Mouse (Mus musculus) left cerebral cortex, postnatal 25 days (tissue): Measurements from ENCODE around the gene Ppm1m. TPM values are rescaled to one million over a fixed set of nuclear protein-coding genes. Genes with fewer than 3 reads are reported as not detected.
"Not testable (repeated sequence)": the region's sequence is repeated elsewhere in the genome, so short reads cannot be mapped to it uniquely, and the experiment has no call there.

Experiments used
- DNase-seq, 2 experiments: peaks; one replicate each; pipeline ENCODE4 v3.0.0; 2022; ENCODE audit warnings: low spot score in 2 of 2, mixed read lengths in 1 of 2
- intact Hi-C: fragments of 180-260 bp; cut with DNase I; formaldehyde crosslinking; loops from one replicate; pipeline ENCODE4 v1.15.1; 2025
- total RNA-seq, 2 experiments: library from RNA; stranded (reverse); gene quantifications; 2 replicates each; pipeline ENCODE4 v1.2.3; 2021

Gene Ppm1m
- total RNA-seq, 2 experiments from 2014 or later = 18.0 to 24.7 TPM

GRCm38 (mm10) chr9:106197081-106197713, 2.3 kb downstream of the Ppm1m start:
- no peak for DNase-seq
- intact Hi-C loops = no loop called here

DNA sequence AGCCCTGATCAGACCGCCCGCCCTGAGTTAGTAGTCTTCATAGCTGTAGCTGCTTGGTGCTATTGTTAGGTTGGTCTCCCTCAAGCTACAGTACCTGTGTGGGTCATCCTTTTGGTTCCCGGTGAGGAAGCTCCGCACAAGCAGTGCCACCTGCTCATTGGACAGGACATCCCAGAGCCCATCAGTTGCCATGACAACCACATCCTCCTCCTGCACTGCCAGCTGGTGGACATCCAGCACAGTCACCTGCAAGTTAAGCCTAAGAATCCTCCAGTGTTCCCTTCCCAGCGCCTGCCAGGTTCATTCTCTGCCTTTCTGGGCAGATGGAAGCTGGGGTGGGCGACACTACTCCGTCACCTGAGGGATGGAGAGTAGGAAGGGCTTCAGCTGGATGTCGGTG, 3.9 kb downstream of the Ppm1m start:
- intact Hi-C loops = no loop called here
- peak; percentile 56 to 64 for DNase-seq

DNA sequence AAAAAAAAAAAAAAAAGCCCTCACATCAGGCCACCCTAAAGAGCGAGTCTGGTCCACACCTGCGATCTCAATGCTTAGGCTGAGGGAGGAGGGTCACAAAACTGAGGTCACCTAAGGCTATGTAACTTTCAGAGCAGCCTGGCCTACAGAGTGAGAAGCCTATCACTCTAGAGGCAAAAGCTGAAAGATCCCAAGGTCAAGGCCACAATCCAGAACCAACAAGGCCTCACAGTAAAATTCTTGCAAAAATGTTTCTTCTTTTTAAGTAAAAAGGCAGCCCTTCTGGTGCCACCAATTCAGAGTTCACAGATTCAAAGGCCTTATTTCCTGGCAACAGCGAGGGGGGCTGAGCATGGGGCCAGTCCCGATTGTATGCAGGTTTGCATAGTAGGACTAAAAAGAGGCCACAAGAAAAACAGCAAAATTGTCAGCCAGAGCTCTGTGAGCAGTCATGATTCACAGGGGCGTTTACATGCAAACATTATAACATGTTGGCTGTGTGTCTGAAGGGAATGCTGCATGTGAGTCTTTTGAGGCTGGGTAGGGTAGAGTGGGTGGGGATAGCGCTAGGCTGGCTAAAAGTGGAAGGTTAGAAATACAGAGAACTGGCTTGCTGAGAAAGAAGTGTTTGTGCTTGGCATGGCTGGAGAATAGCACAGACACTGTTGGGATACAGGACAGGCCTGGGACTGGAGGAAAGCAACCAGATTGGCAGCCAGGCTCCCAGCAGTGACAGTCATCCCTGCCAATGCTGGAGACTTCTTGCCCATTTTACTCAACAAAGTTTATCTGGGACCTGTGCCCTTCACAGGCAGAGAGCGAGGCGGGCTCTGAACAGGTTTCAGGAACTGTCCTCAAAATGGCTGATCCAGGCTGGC, 5.4 kb downstream of the Ppm1m start:
- DNase-seq = peak; percentile 33 to 76
- intact Hi-C loops = no loop called here

DNA sequence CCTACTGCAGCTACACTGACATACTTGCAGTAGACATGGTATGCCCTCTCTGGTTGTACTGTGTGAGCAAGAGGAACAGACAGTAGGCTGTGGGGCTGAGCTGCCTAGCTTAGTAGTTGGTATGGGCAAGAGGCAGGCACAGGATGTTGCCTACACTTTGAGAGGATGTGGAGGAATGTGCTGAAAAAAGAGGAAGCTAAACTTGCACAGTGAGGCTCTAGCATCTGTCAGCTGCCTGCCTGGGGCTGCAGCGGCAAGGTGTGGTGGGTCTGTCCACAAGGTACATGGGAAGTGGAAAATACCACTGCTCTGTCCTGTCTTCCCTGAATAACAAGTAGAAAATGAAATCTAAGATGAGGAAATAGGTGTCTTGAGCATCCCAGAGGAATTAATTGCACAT, 6.5 kb downstream of the Ppm1m start:
- intact Hi-C loops = no loop called here
- DNase-seq = peak; percentile 47 to 82

DNA sequence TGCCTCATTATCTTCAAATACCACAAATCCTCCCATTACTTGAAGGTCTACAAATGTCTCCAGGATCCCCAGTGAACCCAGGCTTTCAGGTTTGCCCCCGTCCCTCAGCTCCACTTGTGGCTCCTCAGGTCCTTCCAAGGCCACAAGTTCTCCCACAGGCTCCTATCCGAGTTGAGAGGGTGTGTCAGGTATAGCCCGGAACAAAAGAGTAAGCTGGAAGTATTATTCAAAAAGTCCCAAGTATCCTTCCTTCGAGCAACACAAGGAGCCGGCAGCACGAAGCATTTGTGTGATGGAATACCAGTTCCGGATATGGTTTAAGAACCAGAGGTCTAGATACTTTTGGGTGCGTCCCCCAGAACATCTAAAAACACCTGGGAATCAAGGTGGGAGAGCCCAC, 7.5 kb downstream of the Ppm1m start:
- no peak for DNase-seq
- intact Hi-C loops = no loop called here

GRCm38 (mm10) chr9:106191355-106191754, 8.2 kb downstream of the Ppm1m start:
- no peak for DNase-seq
- intact Hi-C loops = no loop called here

- DNase-seq = no peak
- intact Hi-C loops = no loop called here
These were observed 15.6 kb downstream of the Ppm1m start for GRCm38 (mm10) chr9:106183996-106184395.

- intact Hi-C loops = no loop called here
- no peak for DNase-seq
These were observed 17.4 kb downstream of the Ppm1m start for GRCm38 (mm10) chr9:106182146-106182545.

DNA sequence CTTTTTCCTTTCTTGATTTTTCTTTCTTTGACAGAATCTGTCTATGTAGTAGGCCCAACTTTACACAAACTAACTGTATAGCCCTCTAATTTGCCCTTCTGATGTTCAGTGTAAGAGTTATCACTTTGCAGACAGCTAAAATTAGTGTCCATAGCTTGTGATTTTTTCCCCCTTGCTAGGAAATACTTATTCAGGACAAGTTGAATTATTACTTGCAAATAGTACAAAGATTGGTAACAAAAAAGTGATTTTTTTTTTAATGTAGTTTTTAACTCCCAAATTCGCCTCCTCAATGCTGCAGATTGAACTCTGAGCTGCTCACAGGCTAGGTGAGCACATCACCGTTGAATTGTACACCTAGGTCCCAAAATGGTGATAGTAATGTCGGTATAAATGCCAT, 19.6 kb downstream of the Ppm1m start:
- intact Hi-C loops = no loop called here
- DNase-seq = no peak

GRCm38 (mm10) chr9:106179454-106179853, 20.1 kb downstream of the Ppm1m start:
- intact Hi-C loops = no loop called here
- no peak for DNase-seq

DNA sequence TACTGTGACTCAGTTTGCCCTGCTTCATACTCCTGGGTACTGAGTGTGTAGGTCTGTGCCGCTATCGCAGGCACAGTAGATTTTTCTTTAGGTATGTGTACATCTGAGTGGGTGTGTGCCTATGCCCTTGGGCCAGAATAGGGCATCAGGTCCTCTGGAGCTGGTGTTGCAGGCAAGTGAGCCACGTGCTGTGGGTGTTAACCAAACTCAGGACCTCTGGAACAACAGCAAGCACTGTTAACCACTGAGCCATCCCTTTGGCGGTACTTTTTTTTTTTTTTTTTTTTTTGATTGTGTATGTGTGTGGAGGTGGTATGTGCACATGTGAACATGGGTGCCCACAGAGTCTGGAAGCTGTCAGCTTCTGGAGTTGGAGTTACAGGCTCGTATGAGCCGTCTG, 21.7 kb downstream of the Ppm1m start:
- intact Hi-C loops = no loop called here
- no peak for DNase-seq

DNA sequence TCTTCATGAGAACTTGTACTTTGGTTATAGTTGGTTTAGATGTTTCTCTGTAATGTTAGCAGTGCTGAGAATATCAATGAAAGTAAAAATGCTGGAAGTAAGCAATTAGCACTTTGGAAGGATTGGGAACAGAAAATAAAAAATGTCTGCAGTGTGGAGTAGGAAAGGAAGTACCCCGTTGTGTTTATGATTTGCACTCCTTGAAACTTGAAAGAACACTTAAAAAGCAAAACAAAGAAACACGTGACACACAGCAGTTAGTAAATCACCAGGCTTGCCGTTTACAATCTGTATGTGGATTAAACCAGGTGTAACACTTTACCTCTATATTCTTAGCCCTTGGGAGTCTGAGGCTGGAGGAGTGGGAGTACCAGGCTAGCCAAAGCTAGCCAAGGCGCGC, 22.8 kb downstream of the Ppm1m start:
- no peak for DNase-seq
- intact Hi-C loops = no loop called here

- intact Hi-C loops = no loop called here
- DNase-seq = no peak
These were observed 23.9 kb downstream of the Ppm1m start for GRCm38 (mm10) chr9:106175552-106176200.

DNA sequence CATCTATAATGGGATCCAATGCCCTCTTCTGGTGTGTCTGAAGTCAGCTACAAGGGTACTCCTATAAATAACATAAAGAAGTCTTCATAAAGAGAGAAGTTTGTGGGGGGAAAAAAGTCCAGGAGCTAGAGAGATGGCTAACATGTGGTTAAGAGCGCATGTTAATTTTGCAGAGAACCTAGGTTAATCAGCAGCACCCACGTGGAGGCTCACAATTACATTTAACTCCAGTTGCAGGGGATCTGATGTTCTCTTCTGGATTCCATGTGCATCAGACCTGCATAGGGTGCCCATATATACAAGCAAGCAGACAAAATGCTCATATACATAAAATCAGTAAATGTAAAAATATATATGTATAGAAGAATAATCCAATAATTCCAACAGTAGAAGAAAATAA, 26.2 kb downstream of the Ppm1m start:
- intact Hi-C loops = no loop called here
- DNase-seq = no peak

DNA sequence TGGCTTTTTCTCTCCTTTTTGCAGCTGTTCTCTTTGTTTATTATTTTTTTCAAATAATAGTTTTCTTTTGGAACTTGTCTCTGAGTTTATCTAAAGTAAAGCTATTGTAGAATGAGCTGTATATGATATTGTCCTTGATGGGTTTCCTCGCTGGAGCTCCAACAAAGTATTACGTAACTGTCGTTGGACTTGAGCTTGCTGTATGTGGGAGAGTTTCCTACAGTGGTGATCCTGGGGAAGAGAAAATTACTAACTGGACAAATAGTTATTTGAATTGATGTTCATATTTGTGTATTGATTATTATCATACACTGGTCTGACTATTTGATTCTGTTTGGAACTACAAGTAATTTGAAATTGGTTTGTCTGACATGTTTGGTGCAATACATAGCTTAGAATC, 27.0 kb downstream of the Ppm1m start:
- intact Hi-C loops = no loop called here
- no peak for DNase-seq

DNA sequence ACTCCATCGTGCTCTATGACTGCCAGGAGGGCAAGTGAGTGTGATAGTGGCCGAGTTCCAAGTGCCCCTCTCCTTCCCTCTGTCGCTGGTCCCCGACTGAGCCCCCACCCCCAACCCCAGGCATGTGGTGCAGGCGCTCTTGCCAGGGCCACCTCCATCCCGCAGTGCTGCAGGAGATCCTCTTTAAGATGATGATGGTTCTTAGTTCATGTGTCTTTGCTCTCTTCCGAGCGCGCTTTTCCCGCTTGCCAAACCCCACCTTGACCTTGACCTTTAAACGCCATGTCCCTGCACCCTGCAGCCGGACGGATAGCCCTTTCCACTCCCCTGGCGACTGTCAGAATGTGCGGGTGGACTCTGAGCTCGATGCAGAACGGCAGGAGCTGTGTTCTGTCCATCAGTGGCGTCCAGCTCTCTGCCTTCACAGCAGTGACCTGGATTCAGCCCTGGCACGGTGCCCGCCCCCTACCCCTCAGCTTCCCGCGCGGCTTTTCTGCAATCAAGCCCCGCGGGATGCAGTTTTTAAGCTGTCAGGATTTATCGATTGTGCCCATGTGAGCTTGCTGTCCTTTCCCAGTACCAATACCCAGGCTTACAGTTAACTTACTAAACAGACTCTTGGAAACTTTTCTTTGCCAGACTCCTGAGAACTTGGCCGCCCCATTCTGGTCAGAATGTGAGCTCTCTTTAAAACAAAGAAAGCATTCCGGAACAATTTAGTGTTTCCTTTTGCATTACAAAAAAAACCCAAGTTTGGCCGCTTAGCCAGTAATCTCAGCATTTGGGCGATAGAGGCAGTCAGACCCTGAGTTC, 28.0 kb downstream of the Ppm1m start:
- intact Hi-C loops = loop anchor here (2.0 kb wide), 1 partner anchor 31 kb away; the partner anchor contains the start of gene Twf2
- peak; percentile 52 to 62 for DNase-seq

GRCm38 (mm10) chr9:106170556-106171345, 28.8 kb downstream of the Ppm1m start, which contains the start of gene Wdr82:
TSS of gene Wdr82 (plus strand) at chr9:106170928.
- intact Hi-C loops = loop anchor here (2.0 kb wide), 1 partner anchor 32 kb away; the partner anchor contains the start of gene Twf2

GRCm38 (mm10) chr9:106169917-106170316, 29.6 kb downstream of the Ppm1m start:
- DNase-seq = no peak
- intact Hi-C loops = loop anchor here (2.0 kb wide), 1 partner anchor 33 kb away; the partner anchor contains the start of gene Twf2

More at GRCm38 (mm10) chr9:106170556-106171345, 28.8 kb downstream of the Ppm1m start, which contains the start of gene Wdr82:
- peak; percentile 88 to 91 for DNase-seq

DNA sequence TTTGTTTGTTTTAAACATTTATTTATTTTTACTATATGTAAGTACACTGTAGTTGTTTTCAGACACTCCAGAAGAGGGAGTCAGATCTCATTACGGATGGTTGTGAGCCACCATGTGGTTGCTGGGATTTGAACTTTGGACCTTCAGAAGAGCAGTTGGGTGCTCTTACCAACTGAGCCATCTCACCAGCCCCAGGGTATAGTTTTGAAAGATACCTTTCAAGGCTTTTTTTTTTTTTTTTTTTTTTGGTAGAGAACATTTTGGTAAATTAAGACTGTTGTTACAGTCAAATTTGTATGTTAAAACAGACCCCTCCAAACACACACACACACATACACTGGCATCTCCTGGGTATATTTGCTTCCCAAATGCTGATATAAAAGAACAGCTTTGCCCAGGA, 30.5 kb downstream of the Ppm1m start:
- intact Hi-C loops, DNase-seq: not testable (repeated sequence)
